Mouse (Mus musculus): ENCODE data around the gene Lexm.

Lexm gene

DNA sequence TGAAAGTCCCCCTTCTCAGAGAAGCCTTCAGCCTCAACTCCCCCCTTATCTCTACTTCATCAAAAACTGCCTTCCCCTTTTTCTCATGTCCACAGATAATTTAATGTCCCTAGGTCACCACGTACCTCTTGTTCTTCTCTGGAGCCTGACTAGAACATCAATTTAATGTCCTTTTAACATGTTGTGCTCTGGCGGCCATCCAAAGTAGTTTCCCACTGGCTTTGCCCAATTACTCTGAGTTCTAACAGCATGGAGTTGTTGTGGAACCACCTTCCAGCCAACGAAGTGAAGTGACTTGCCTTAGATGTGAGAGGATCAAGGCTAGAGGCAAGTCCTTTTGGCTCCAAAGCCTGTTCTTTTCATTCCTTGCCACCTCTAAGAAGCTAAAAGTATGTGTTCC, 75.5 kb downstream of the Lexm start:
- no peak for DNase-seq (ENCODE audit: low spot score)
